Mouse (Mus musculus) megakaryocyte, embryonic 14.5 days (primary cell): ENCODE data around the gene Tmem136. TPM values are rescaled to one million over a fixed set of nuclear protein-coding genes. Genes with fewer than 3 reads are reported as not detected.
"Not testable (repeated sequence)": the region's sequence is repeated elsewhere in the genome, so short reads cannot be mapped to it uniquely, and the experiment has no call there.

Experiments
- H3K27me3 ChIP-seq: replicated peaks from 2 replicates; pipeline ENCODE3; 2012; ENCODE audit warnings: inconsistent platforms
- H3K36me3 ChIP-seq: replicated peaks from 2 replicates; pipeline ENCODE3; 2012; ENCODE audit warnings: low read length, inconsistent platforms, mixed read lengths
- H3K4me1 ChIP-seq: 2 replicates; pipeline ENCODE4 v1.6.1; 2012; ENCODE audit warnings: inconsistent platforms
- H3K4me3 ChIP-seq: replicated peaks from 2 replicates; pipeline ENCODE3; 2012; ENCODE audit warnings: moderate library complexity, mild to moderate bottlenecking, inconsistent platforms
- H3K9me3 ChIP-seq: 2 replicates; pipeline ENCODE4 v1.6.1; 2012; ENCODE audit warnings: inconsistent platforms
- FLI1 ChIP-seq: IDR thresholded peaks from 2 replicates; pipeline ENCODE4 v1.6.1; 2012; ENCODE audit warnings: low read length, inconsistent platforms, mixed read lengths
- GATA1 ChIP-seq: IDR thresholded peaks from 3 replicates; pipeline ENCODE4 v1.6.1; 2012; ENCODE audit warnings: mixed read lengths, low read length, inconsistent platforms, borderline replicate concordance
- polyA plus RNA-seq: library from polyadenylated mRNA; stranded (reverse); fragments of >175 nt; gene quantifications from 2 replicates; pipeline ENCODE4 v1.2.3, GENCODE M21; 2012; ENCODE audit warnings: low replicate concordance; ENCODE audit not compliant: insufficient read depth

Gene Tmem136
- polyA plus RNA-seq, 1 experiment, result not detected

GRCm38 (mm10) chr9:43131940-43132339 lies 15.6 kb upstream of the Tmem136 start:
- Histone ChIP-seq H3K4me3 (no peak overlapping the region), H3K4me1 (no peaks in the 10 kb centered on the region), H3K27me3 (peaks cover 43% of the 10 kb centered on the region), H3K9me3 (peaks cover 3% of the 10 kb centered on the region), H3K36me3 (no peaks in the 10 kb centered on the region)
- TF ChIP-seq FLI1, result no peak
- TF ChIP-seq GATA1, result no peak

- Histone ChIP-seq H3K4me1 (no peaks in the 10 kb centered on the region), H3K9me3 (peaks cover 3% of the 10 kb centered on the region), H3K4me3 (no peak overlapping the region), H3K27me3 (peaks cover 51% of the 10 kb centered on the region), H3K36me3 (no peaks in the 10 kb centered on the region)
- TF ChIP-seq FLI1, result no peak
- no peak for TF ChIP-seq GATA1
Measured at GRCm38 (mm10) chr9:43130684-43131083, 14.3 kb upstream of the Tmem136 start.

GRCm38 (mm10) chr9:43127101-43127787 lies 10.9 kb upstream of the Tmem136 start:
- H3K27me3 ChIP-seq, result peaks cover 43% of the 10 kb centered on the region
- no peaks in the 10 kb centered on the region for H3K4me1 ChIP-seq
- H3K4me3 ChIP-seq, result no peak overlapping the region
- H3K9me3 ChIP-seq, result peaks cover 3% of the 10 kb centered on the region
- TF ChIP-seq GATA1 (no peak), FLI1 (no peak)
- no peaks in the 10 kb centered on the region for H3K36me3 ChIP-seq

GRCm38 (mm10) chr9:43122379-43122778 lies 6.0 kb upstream of the Tmem136 start:
- no peak for TF ChIP-seq FLI1
- no peaks in the 10 kb centered on the region for H3K9me3 ChIP-seq
- no peaks in the 10 kb centered on the region for H3K36me3 ChIP-seq
- no peak overlapping the region for H3K4me3 ChIP-seq
- H3K27me3 ChIP-seq, result peaks cover 47% of the 10 kb centered on the region
- no peaks in the 10 kb centered on the region for H3K4me1 ChIP-seq

GRCm38 (mm10) chr9:43121948-43122347 lies 5.6 kb upstream of the Tmem136 start:
- not testable (repeated sequence) for H3K36me3 ChIP-seq, H3K4me1 ChIP-seq, H3K4me3 ChIP-seq, H3K9me3 ChIP-seq
- H3K27me3 ChIP-seq, result peaks cover 46% of the 10 kb centered on the region

GRCm38 (mm10) chr9:43116997-43117336 lies 597 bp upstream of the Tmem136 start:
- Histone ChIP-seq H3K36me3 (no peaks in the 10 kb centered on the region), H3K4me1 (peaks cover 7% of the 10 kb centered on the region), H3K27me3 (peaks cover 63% of the 10 kb centered on the region), H3K9me3 (no peaks in the 10 kb centered on the region), H3K4me3 (no peak overlapping the region)
- TF ChIP-seq GATA1, result no peak
- TF ChIP-seq FLI1, result no peak

GRCm38 (mm10) chr9:43115431-43116133 lies 788 bp downstream of the Tmem136 start:
- Histone ChIP-seq H3K4me3 (no peak overlapping the region), H3K27me3 (peaks cover 73% of the 10 kb centered on the region), H3K36me3 (no peaks in the 10 kb centered on the region), H3K9me3 (peaks cover 5% of the 10 kb centered on the region; the same call in 1 of the 2 replicates), H3K4me1 (peaks cover 12% of the 10 kb centered on the region)
- TF ChIP-seq FLI1 (no peak), GATA1 (no peak)

- TF ChIP-seq GATA1 (no peak), FLI1 (no peak)
- peaks cover 5% of the 10 kb centered on the region; the same call in 1 of the 2 replicates for H3K9me3 ChIP-seq
- no peaks in the 10 kb centered on the region for H3K36me3 ChIP-seq
- peaks cover 74% of the 10 kb centered on the region for H3K27me3 ChIP-seq
- H3K4me1 ChIP-seq, result peaks cover 12% of the 10 kb centered on the region
- H3K4me3 ChIP-seq, result no peak overlapping the region
Measured at GRCm38 (mm10) chr9:43114833-43115232, 1.5 kb downstream of the Tmem136 start.

GRCm38 (mm10) chr9:43110286-43110980 lies 5.9 kb downstream of the Tmem136 start:
- H3K4me3 ChIP-seq, result no peak overlapping the region
- H3K27me3 ChIP-seq, result peaks cover 56% of the 10 kb centered on the region
- no peak for TF ChIP-seq FLI1
- TF ChIP-seq GATA1, result no peak
- no peaks in the 10 kb centered on the region for H3K36me3 ChIP-seq
- peaks cover 5% of the 10 kb centered on the region; the same call in 1 of the 2 replicates for H3K9me3 ChIP-seq
- peaks cover 17% of the 10 kb centered on the region for H3K4me1 ChIP-seq

GRCm38 (mm10) chr9:43109125-43109524 lies 7.2 kb downstream of the Tmem136 start:
- H3K4me1 ChIP-seq, result peaks cover 26% of the 10 kb centered on the region
- peaks cover 5% of the 10 kb centered on the region; the same call in 1 of the 2 replicates for H3K9me3 ChIP-seq
- peaks cover 57% of the 10 kb centered on the region for H3K27me3 ChIP-seq
- no peaks in the 10 kb centered on the region for H3K36me3 ChIP-seq
- H3K4me3 ChIP-seq, result no peak overlapping the region
- TF ChIP-seq GATA1 (no peak), FLI1 (no peak)
